Mouse (Mus musculus) lung, adult 2 months (tissue): ENCODE results near the gene Tbx2. TPM values are rescaled to one million over a fixed set of nuclear protein-coding genes. Genes with fewer than 3 reads are reported as not detected.

Source experiments
- DNase-seq: peaks from one replicate; pipeline ENCODE4 v3.0.0; 2022
- H3K4me1 ChIP-seq: fragments of 200-500 bp; 2 replicates; pipeline ENCODE4 v1.6.1; 2011; ENCODE audit warnings: low read length; ENCODE audit not compliant: control insufficient read depth, insufficient read depth
- H3K4me3 ChIP-seq: fragments of 200-500 bp; replicated peaks from 2 replicates; pipeline ENCODE3; 2011; ENCODE audit warnings: low read depth, mild to moderate bottlenecking, control low read depth, low read length; ENCODE audit errors: extremely low read depth
- CTCF ChIP-seq: fragments of 200-500 bp; IDR thresholded peaks from 2 replicates; pipeline ENCODE4 v1.5.1; 2011; ENCODE audit warnings: mild to moderate bottlenecking, low read length, control low read depth; ENCODE audit not compliant: insufficient read depth
- POLR2A ChIP-seq: fragments of 200-500 bp; IDR thresholded peaks from 2 replicates; pipeline ENCODE4 v1.6.1; 2011; ENCODE audit warnings: low read depth, mild to moderate bottlenecking, control low read depth, low read length, borderline replicate concordance; ENCODE audit errors: extremely low read depth
- WGBS: fragments of 180-500 bp; shearing (Covaris S2); methylation state at CpG from one replicate; pipeline ENCODE4 v1.1.7; 2018; 5-methylcytosine and 5-hydroxymethylcytosine counted together
- polyA plus RNA-seq: library from polyadenylated mRNA; depleted of rRNA; stranded (reverse); fragments of >200 nt; gene quantifications from 2 replicates; pipeline ENCODE4 v1.2.3, GENCODE M21; 2012; rRNA removed

Tbx2 gene
- polyA plus RNA-seq = 257 and 302 TPM in 2 replicates

DNA sequence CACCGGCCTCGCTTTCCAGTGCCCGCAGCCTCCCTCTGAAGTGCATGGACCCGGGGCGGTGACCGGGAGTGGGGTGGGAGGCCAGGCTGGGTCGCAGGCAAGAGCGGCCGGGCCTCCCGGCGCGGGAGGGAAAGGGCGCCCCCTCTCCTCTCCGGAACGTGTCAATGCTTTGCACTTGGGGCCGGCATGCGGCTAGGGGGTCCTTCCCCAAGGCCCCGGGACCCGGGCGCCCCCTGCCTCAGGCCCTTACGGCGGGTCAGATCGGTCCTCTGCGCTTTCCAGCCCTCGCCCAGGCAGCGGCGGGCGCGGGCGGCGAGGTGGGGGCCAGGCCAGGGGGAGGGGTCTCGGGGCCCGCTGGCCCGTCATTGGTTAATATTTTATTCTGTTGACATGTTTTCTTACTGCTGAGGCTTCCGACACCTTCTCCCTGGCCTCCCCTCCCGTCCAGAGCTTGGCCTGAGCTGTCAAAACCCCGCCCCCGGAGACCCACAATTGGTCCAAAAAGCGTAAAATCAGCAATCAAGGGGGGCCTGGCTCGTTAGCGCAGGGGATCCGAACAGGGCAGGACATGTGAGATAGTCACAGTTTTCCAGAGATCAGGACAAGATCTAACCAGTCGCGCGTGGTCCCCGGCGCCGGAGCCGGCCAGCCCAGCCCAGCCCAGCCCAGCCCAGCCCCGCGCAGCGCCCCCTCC is at the start of gene Tbx2:
Gene Tbx2, plus strand, starts transcription at position 321 of the 694 bp plus-strand sequence.
- TF ChIP-seq POLR2A (peak; percentile 80; the same call in 1 of the 2 replicates), CTCF (no peak)
- Histone ChIP-seq H3K4me1 (no peaks in the 10 kb centered on the region; the same call in 1 of the 2 replicates), H3K4me3 (peak within 1 kb of the TSS; percentile 71)
- under 1% methylated on average over 52 of the region's 52 CpGs for WGBS
- peak; percentile 72 for DNase-seq

DNA sequence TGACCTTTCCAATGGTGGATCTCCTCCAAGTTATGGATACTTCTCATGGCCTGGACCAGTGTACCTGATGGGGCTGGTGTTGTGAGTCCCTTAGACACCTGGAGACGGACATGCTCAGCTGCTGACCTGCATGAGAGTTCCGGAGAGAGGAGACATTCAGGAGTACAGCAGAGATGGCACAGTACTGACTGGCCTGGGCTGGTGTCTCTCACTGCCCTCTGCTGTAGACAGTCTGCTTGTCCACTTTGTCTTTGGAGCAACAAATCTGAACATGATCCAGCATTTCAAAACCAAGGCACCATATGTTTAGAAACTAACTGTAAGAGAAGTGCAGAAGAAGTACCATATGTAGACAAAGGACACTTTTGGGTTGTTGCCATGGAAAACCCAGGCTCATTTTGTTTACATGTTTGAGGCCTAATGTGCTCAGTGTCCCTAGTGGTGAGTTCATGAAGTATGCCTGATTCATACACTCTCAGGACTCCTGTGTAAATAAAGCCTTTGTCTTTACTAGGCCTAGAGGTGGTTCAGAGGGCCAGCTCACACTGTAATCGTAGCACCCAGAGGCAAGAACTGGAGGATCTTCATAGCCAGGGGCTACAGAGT is 46.1 kb upstream of the Tbx2 start:
- Histone ChIP-seq H3K4me3 (no peak overlapping the region), H3K4me1 (peaks cover 3% of the 10 kb centered on the region)
- 63% methylated on average over 3 of the region's 3 CpGs for WGBS
- DNase-seq = no peak
- no peak for TF ChIP-seq POLR2A
- TF ChIP-seq CTCF = peak; percentile 13; the same call in 1 of the 2 replicates

DNA sequence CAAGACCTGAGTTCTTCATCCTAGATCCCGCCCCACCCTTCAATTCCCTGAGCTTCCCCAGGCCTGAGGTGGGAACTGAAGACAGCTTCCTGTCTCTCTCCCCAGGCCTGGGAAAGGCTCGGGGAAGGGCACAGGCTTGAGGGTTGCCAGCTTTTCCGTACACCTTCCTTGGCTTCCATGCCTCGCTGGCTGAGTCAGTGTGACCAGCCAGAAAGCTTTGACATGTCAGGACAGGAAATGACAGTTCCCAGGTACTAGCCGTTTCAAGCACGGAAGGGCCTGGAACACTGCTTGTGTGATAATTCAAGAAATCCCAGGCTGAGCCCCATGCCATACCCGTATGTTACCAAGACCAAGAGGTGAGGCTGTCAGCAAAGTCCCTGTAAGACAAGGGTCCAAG is 42.6 kb upstream of the Tbx2 start:
- Histone ChIP-seq H3K4me1 (peaks cover 14% of the 10 kb centered on the region), H3K4me3 (no peak overlapping the region)
- WGBS = 72% methylated on average over 7 of the region's 7 CpGs
- TF ChIP-seq POLR2A (no peak), CTCF (no peak)
- DNase-seq = no peak

DNA sequence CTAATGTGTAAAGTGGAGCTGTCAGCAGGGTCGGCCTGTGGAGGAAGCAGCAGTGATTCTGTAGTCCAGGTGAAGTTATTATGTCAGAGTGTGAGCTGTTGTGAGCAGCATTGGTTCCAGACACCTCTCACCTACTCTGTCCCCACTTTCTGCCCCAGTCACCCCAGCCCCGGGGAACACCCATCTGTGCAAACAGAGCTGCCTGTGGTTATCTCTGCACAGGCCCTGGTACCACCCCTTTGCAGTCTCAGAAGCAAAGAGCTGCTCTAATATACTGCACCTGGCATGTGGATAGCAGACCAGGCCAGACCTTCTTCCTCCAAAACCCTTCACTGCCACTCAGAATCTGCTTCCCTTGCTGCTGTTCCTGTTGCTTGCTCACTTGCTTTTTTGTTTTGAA is 42.1 kb upstream of the Tbx2 start:
- no peak overlapping the region for H3K4me3 ChIP-seq
- DNase-seq = no peak
- WGBS = 49% methylated on average over 2 of the region's 2 CpGs
- peaks cover 12% of the 10 kb centered on the region for H3K4me1 ChIP-seq
- TF ChIP-seq POLR2A (no peak), CTCF (no peak)

GRCm38 (mm10) chr11:85791212-85791611 is 41.1 kb upstream of the Tbx2 start:
- DNase-seq = no peak
- Histone ChIP-seq H3K4me3 (no peak overlapping the region), H3K4me1 (peaks cover 12% of the 10 kb centered on the region)
- WGBS = 55% methylated on average over 1 of the region's 1 CpGs
- no peak for TF ChIP-seq POLR2A
- TF ChIP-seq CTCF = no peak

GRCm38 (mm10) chr11:85792534-85793215 is 39.7 kb upstream of the Tbx2 start:
- TF ChIP-seq CTCF (no peak), POLR2A (no peak)
- Histone ChIP-seq H3K4me1 (peaks cover 12% of the 10 kb centered on the region), H3K4me3 (no peak overlapping the region)
- DNase-seq = peak; percentile 40
- 66% methylated on average over 12 of the region's 12 CpGs for WGBS

GRCm38 (mm10) chr11:85799456-85799855 is 32.9 kb upstream of the Tbx2 start:
- WGBS = 48% methylated on average over 4 of the region's 4 CpGs
- no peaks in the 10 kb centered on the region; the same call in 1 of the 2 replicates for H3K4me1 ChIP-seq
- TF ChIP-seq CTCF = no peak
- TF ChIP-seq POLR2A = no peak
- DNase-seq = no peak
- H3K4me3 ChIP-seq = no peak overlapping the region

GRCm38 (mm10) chr11:85799856-85800255 is 32.5 kb upstream of the Tbx2 start:
- DNase-seq = no peak
- TF ChIP-seq POLR2A = no peak
- Histone ChIP-seq H3K4me1 (no peaks in the 10 kb centered on the region; the same call in 1 of the 2 replicates), H3K4me3 (no peak overlapping the region)
- 38% methylated on average over 19 of the region's 19 CpGs for WGBS

GRCm38 (mm10) chr11:85800380-85800779 is 32.0 kb upstream of the Tbx2 start:
- H3K4me3 ChIP-seq = no peak overlapping the region
- WGBS = 64% methylated on average over 11 of the region's 11 CpGs
- no peak for DNase-seq
- H3K4me1 ChIP-seq = no peaks in the 10 kb centered on the region; the same call in 1 of the 2 replicates
- TF ChIP-seq CTCF = no peak
- no peak for TF ChIP-seq POLR2A

- no peak for TF ChIP-seq CTCF
- TF ChIP-seq POLR2A = no peak
- WGBS = 77% methylated on average over 5 of the region's 5 CpGs
- Histone ChIP-seq H3K4me1 (no peaks in the 10 kb centered on the region; the same call in 1 of the 2 replicates), H3K4me3 (no peak overlapping the region)
- no peak for DNase-seq
These were observed 28.3 kb upstream of the Tbx2 start for GRCm38 (mm10) chr11:85804048-85804447.
